Mouse (Mus musculus): ENCODE measurements around the gene Tspoap1.

The Tspoap1 gene

GRCm38 (mm10) chr11:87760301-87761081 lies at the start of gene Tspoap1:
Gene Tspoap1 (plus strand): TSS chr11:87760541.
- no peak for DNase-seq

- no peak for DNase-seq
These were observed 48.2 kb upstream of the Tspoap1 start for GRCm38 (mm10) chr11:87712188-87712587.

- no peak for DNase-seq
These were observed 44.3 kb upstream of the Tspoap1 start for GRCm38 (mm10) chr11:87715999-87716398.

- DNase-seq = no peak
These were observed 40.8 kb upstream of the Tspoap1 start for GRCm38 (mm10) chr11:87719526-87719925.

- DNase-seq = peak; percentile 45 to 57
These were observed 40.0 kb upstream of the Tspoap1 start for GRCm38 (mm10) chr11:87720324-87720723.

GRCm38 (mm10) chr11:87720839-87721238 lies 39.5 kb upstream of the Tspoap1 start:
- no peak for DNase-seq

GRCm38 (mm10) chr11:87722168-87722567 lies 38.2 kb upstream of the Tspoap1 start:
- no peak for DNase-seq

- DNase-seq = no peak
These were observed 37.5 kb upstream of the Tspoap1 start for GRCm38 (mm10) chr11:87722891-87723290.

- DNase-seq = no peak
These were observed 34.8 kb upstream of the Tspoap1 start for GRCm38 (mm10) chr11:87725515-87725914.

GRCm38 (mm10) chr11:87725964-87726562 lies 34.3 kb upstream of the Tspoap1 start:
- DNase-seq = peak in 1 of 2 experiments; percentile 50

GRCm38 (mm10) chr11:87727021-87727420 lies 33.3 kb upstream of the Tspoap1 start:
- DNase-seq = no peak

- no peak for DNase-seq
These were observed 32.9 kb upstream of the Tspoap1 start for GRCm38 (mm10) chr11:87727471-87727870.

- DNase-seq = no peak
These were observed 31.3 kb upstream of the Tspoap1 start for GRCm38 (mm10) chr11:87728850-87729592.

GRCm38 (mm10) chr11:87729593-87730185 lies 30.7 kb upstream of the Tspoap1 start:
- no peak for DNase-seq

- no peak for DNase-seq
These were observed 29.6 kb upstream of the Tspoap1 start for GRCm38 (mm10) chr11:87730652-87731310.

- no peak for DNase-seq
These were observed 26.0 kb upstream of the Tspoap1 start for GRCm38 (mm10) chr11:87734346-87734745.

GRCm38 (mm10) chr11:87735691-87736090 lies 24.6 kb upstream of the Tspoap1 start:
- no peak for DNase-seq

GRCm38 (mm10) chr11:87736647-87737134 lies 23.6 kb upstream of the Tspoap1 start:
- DNase-seq = peak; percentile 74 to 83

- DNase-seq = peak; percentile 98 to 99
These were observed 23.1 kb upstream of the Tspoap1 start, which contains the start of gene Supt4a for GRCm38 (mm10) chr11:87737175-87737740. Gene Supt4a (plus strand): TSS chr11:87737552.

- no peak for DNase-seq
These were observed 16.6 kb upstream of the Tspoap1 start for GRCm38 (mm10) chr11:87743691-87744090.

GRCm38 (mm10) chr11:87744964-87745363 lies 15.4 kb upstream of the Tspoap1 start:
- no peak for DNase-seq

Data from kidney, postnatal 4 days (tissue).